Mouse (Mus musculus): ENCODE results near the gene Sec13. TPM values are rescaled to one million over a fixed set of nuclear protein-coding genes. Genes with fewer than 3 reads are reported as not detected.

Gene Sec13
- polyA plus RNA-seq, 1 experiment from 2014 or later: 260 TPM

DNA sequence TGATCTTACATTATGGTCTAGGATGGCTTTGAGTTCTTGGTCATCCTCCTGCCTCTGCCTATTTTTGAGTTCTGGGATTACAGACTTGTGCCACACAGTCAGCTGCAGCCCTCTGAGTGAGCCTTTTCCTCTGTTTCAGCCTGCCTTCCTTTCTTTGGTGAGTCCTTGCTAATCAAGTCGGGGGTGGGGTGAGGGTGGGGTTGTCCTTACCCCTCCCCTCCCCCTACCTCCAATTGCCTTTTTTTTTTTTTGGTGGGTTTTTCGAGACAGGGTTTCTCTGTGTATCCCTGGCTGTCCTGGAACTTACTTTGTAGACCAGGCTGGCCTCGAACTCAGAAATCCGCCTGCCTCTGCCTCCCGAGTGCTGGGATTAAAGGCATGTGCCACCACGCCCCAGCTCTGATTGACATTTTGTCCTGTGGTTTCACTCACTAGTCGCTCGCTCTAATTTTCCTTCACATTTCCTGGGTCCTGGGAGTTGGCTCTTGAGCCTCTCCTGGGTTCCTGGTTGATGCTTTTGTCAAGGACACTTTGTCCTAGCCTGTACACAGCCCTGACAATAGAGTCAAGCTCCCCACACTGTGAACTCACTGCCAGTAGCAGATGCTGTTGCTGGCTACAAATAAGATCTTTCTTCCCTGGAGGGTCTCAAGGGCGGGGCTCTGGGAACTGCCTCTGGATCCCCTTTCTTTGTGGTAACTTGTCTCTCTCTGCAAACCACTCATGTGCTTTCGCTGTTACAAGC lies 57.3 kb downstream of the Sec13 start:
- no peak overlapping the region for H3K9ac ChIP-seq (replicated peaks; ENCODE audit: low read depth, low read length)
- H3K36me3 ChIP-seq (ENCODE audit: control insufficient read depth, insufficient read depth, low read length): no peaks in the 10 kb centered on the region
- no peak overlapping the region for H3K4me3 ChIP-seq (ENCODE audit: low read depth, low read length)
- no peak overlapping the region for H3K27ac ChIP-seq (ENCODE audit: low read length)
- no peaks in the 10 kb centered on the region for H3K27me3 ChIP-seq (ENCODE audit: control insufficient read depth, insufficient read depth, low read length)
- no peaks in the 10 kb centered on the region for H3K4me1 ChIP-seq (ENCODE audit: control insufficient read depth, insufficient read depth, low read length)
- WGBS: 88% methylated on average over 10 of the region's 10 CpGs
- H3K9me3 ChIP-seq (ENCODE audit: control insufficient read depth, low read depth, low read length): no peaks in the 10 kb centered on the region
- H3K4me2 ChIP-seq (replicated peaks; ENCODE audit: low read depth, low read length): no peak overlapping the region
- no peak for ATAC-seq (ENCODE audit: insufficient number of reproducible peaks, insufficient read depth, low FRiP score, low read depth)

DNA sequence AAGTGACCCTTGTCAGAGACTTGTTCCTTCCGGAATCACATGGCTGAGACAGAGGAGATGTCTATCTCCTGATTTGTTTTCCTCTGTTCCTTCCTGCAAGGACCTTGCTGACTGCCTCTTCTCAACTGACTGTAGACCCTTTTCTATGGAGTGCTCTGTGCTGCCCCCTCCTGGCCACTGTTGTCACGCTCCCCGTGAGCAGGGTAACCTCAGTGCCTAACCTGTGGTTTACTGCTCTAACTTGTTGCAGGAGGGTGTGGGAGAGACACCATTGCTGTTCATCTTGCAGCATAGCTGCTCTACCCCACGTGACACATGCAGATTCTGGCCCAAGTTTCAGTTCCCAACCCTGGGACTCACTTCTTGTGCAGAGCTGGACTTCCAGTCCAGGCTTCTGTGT lies 59.3 kb downstream of the Sec13 start:
- ATAC-seq (ENCODE audit: insufficient number of reproducible peaks, insufficient read depth, low FRiP score, low read depth): no peak
- no peak overlapping the region for H3K9ac ChIP-seq (replicated peaks; ENCODE audit: low read depth, low read length)
- H3K36me3 ChIP-seq (ENCODE audit: control insufficient read depth, insufficient read depth, low read length): no peaks in the 10 kb centered on the region
- H3K4me1 ChIP-seq (ENCODE audit: control insufficient read depth, insufficient read depth, low read length): no peaks in the 10 kb centered on the region
- H3K27ac ChIP-seq (ENCODE audit: low read length): no peak overlapping the region
- H3K27me3 ChIP-seq (ENCODE audit: control insufficient read depth, insufficient read depth, low read length): no peaks in the 10 kb centered on the region
- no peak overlapping the region for H3K4me3 ChIP-seq (ENCODE audit: low read depth, low read length)
- WGBS: 20% methylated on average over 4 of the region's 4 CpGs
- H3K4me2 ChIP-seq (replicated peaks; ENCODE audit: low read depth, low read length): no peak overlapping the region
- H3K9me3 ChIP-seq (ENCODE audit: control insufficient read depth, low read depth, low read length): no peaks in the 10 kb centered on the region

DNA sequence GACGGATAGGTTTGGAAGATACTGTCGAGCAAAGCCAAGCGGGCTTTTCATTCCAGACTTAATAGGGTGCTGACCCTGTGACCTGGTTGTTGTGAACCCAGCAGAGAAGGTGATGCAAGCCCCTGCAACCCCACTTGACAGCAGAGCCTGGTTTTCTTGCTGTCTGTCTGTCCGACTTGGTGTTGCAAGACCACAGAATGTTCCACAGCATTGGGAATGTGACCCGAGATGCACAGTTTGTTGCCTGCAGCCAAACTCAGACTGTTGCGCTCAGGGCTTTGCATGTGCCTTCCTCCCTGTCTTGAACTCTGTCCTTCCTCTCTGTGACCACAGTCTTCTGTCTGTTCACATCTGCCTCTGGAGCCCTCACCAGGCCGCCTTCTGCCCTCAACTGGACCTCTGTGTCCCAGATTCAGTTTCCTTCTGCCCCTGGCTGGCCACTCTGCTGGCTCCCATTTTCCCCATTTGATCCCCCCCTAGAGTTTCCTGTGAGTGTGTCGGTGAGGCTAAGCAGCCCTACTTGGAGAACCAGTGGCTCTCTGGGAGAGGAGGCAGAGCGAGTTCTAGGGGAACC lies 60.5 kb downstream of the Sec13 start:
- 78% methylated on average over 9 of the region's 9 CpGs for WGBS
- ATAC-seq (ENCODE audit: insufficient number of reproducible peaks, insufficient read depth, low FRiP score, low read depth): no peak
- no peak overlapping the region for H3K27ac ChIP-seq (ENCODE audit: low read length)

DNA sequence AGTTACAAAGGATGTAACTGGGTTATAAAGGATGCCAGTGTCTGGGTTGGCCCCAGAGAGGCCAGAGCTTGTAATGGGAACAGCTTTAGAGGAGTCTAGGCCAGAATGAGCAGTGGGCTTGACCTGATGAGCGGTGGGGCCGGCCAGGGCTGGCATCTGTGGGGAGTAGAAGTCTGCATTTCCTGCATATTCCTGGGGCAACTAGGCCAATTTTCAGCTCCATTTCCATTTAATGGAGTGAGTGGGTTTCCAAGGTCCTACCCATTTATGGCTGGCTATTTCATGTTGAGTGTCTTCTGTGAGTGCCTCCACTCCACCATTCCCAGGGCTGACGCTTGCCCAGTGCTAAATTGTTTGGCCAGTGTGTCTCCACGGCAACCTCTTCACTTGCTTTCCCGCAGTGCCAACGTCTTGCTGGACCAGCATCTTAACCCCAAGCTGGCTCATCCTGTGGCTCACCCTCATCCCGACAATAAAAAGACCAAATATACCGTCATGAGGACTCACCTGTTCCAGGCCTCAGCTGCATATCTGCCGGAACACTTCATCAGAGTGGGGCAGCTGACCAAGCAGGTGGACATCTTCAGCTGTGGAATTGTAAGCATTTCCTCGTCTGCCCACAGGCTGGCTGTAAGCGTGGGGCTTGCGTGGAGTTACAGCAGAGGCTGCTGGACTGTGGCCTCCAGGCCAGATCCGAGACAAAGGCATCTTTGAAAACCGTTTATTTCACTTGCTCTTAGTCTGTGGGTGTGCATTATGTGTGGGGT lies 62.1 kb downstream of the Sec13 start:
- WGBS: 71% methylated on average over 14 of the region's 14 CpGs

More for the DNA sequence above, 60.5 kb downstream of the Sec13 start:
- H3K36me3 ChIP-seq (ENCODE audit: control insufficient read depth, insufficient read depth, low read length): no peaks in the 10 kb centered on the region
- no peaks in the 10 kb centered on the region for H3K27me3 ChIP-seq (ENCODE audit: control insufficient read depth, insufficient read depth, low read length)
- no peaks in the 10 kb centered on the region for H3K4me1 ChIP-seq (ENCODE audit: control insufficient read depth, insufficient read depth, low read length)
- H3K4me2 ChIP-seq (replicated peaks; ENCODE audit: low read depth, low read length): no peak overlapping the region
- no peak overlapping the region for H3K4me3 ChIP-seq (ENCODE audit: low read depth, low read length)
- no peaks in the 10 kb centered on the region for H3K9me3 ChIP-seq (ENCODE audit: control insufficient read depth, low read depth, low read length)
- H3K9ac ChIP-seq (replicated peaks; ENCODE audit: low read depth, low read length): no peak overlapping the region

More for the DNA sequence above, 62.1 kb downstream of the Sec13 start:
- no peaks in the 10 kb centered on the region for H3K36me3 ChIP-seq (ENCODE audit: control insufficient read depth, insufficient read depth, low read length)
- H3K9me3 ChIP-seq (ENCODE audit: control insufficient read depth, low read depth, low read length): no peaks in the 10 kb centered on the region
- H3K27ac ChIP-seq (ENCODE audit: low read length): no peak overlapping the region
- no peaks in the 10 kb centered on the region for H3K27me3 ChIP-seq (ENCODE audit: control insufficient read depth, insufficient read depth, low read length)
- no peak overlapping the region for H3K4me3 ChIP-seq (ENCODE audit: low read depth, low read length)
- no peak for ATAC-seq (ENCODE audit: insufficient number of reproducible peaks, insufficient read depth, low FRiP score, low read depth)
- H3K4me1 ChIP-seq (ENCODE audit: control insufficient read depth, insufficient read depth, low read length): no peaks in the 10 kb centered on the region
- H3K9ac ChIP-seq (replicated peaks; ENCODE audit: low read depth, low read length): no peak overlapping the region
- H3K4me2 ChIP-seq (replicated peaks; ENCODE audit: low read depth, low read length): no peak overlapping the region

Small RNA genes within 50 kb of the gene (microRNA-seq; reads per million reads assigned to microRNA genes)
- gene Mir7042: 1.0 reads per million

Other genes starting within 250 kb of the Sec13 start
- 0.48 and 0.61 TPM in 2 replicates for gene Prrt3, start 238.8 kb downstream of the Sec13 start, polyA plus RNA-seq (2014; fragmentation: Nextera tagmentation; extraction: Ambion mirVana)
- gene Emc3, start 209.1 kb downstream of the Sec13 start, polyA plus RNA-seq (2014; fragmentation: Nextera tagmentation; extraction: Ambion mirVana): 84.8 and 94.9 TPM in 2 replicates
- 12.3 and 13.8 TPM in 2 replicates for gene Fancd2, start 209.1 kb downstream of the Sec13 start, polyA plus RNA-seq (2014; fragmentation: Nextera tagmentation; extraction: Ambion mirVana)
- gene Fancd2os, start 140.0 kb downstream of the Sec13 start, polyA plus RNA-seq (2014; fragmentation: Nextera tagmentation; extraction: Ambion mirVana): 0.28 and 0.82 TPM in 2 replicates
- gene Brk1, start 136.0 kb downstream of the Sec13 start, polyA plus RNA-seq (2014; fragmentation: Nextera tagmentation; extraction: Ambion mirVana): 244 and 245 TPM in 2 replicates
- gene Vhl, start 116.8 kb downstream of the Sec13 start, polyA plus RNA-seq (2014; fragmentation: Nextera tagmentation; extraction: Ambion mirVana): 43.5 and 50.5 TPM in 2 replicates
- 6.3 and 7.4 TPM in 2 replicates for gene Irak2, start 102.3 kb downstream of the Sec13 start, polyA plus RNA-seq (2014; fragmentation: Nextera tagmentation; extraction: Ambion mirVana)
- 1.1 and 1.4 TPM in 2 replicates for gene Tatdn2, start 43.7 kb downstream of the Sec13 start, polyA plus RNA-seq (2014; fragmentation: Nextera tagmentation; extraction: Ambion mirVana)
- 8.1 and 10.2 TPM in 2 replicates for gene Ghrl, start 20.9 kb downstream of the Sec13 start, polyA plus RNA-seq (2014; fragmentation: Nextera tagmentation; extraction: Ambion mirVana)